Mouse (Mus musculus) CH12.LX (cell line): ENCODE results near the gene Cavin4. TPM values are rescaled to one million over a fixed set of nuclear protein-coding genes. Genes with fewer than 3 reads are reported as not detected.
A peak's percentile ranks its signal among the peaks of the same experiment; 100 is the strongest.
"Not testable (repeated sequence)": the region's sequence is repeated elsewhere in the genome, so short reads cannot be mapped to it uniquely, and the experiment has no call there.

Experiments
- DNase-seq: peaks from one replicate; pipeline ENCODE4 v3.0.0-alpha.2; 2013; ENCODE audit errors: extremely low read depth
- H3K27ac ChIP-seq: 2 replicates; pipeline ENCODE4 v1.5.1; 2012; ENCODE audit warnings: low read depth, mild to moderate bottlenecking, control low read depth, moderate library complexity; ENCODE audit not compliant: insufficient read depth
- H3K27me3 ChIP-seq: replicated peaks from 2 replicates; pipeline ENCODE3; 2012; ENCODE audit warnings: inconsistent platforms
- H3K36me3 ChIP-seq, 2 experiments: replicated peaks in 1 of 2; 2 replicates each; pipeline versions ENCODE3 to v1.6.1; 2012; ENCODE audit warnings: inconsistent platforms in 1 of 2, low read length in 1 of 2, mild to moderate bottlenecking in 1 of 2, mixed read lengths in 1 of 2, moderate library complexity in 1 of 2; ENCODE audit not compliant: control insufficient read depth in 1 of 2, insufficient read depth in 1 of 2
- H3K4me1 ChIP-seq, 2 experiments: 2 replicates each; pipeline ENCODE4 v1.6.1; 2012; ENCODE audit warnings: inconsistent platforms in 1 of 2, moderate library complexity in 1 of 2; ENCODE audit not compliant: insufficient read depth in 2 of 2, control insufficient read depth in 1 of 2
- H3K4me2 ChIP-seq: 2 replicates; pipeline ENCODE4 v1.6.1; 2012; ENCODE audit warnings: low read depth, mild to moderate bottlenecking, control low read depth; ENCODE audit not compliant: poor library complexity, insufficient read depth, severe bottlenecking
- H3K4me3 ChIP-seq, 3 experiments: fragments of 150-350 bp in 1 of 3; sonication (generic) in 1 of 3; replicated peaks in 1 of 3; 2 replicates each; pipeline versions ENCODE3 to v1.5.1; 2011 to 2012; ENCODE audit warnings: low read depth in 2 of 3, low read length in 2 of 3, mild to moderate bottlenecking in 2 of 3, moderate library complexity in 2 of 3, control low read depth in 1 of 3, improper control_type of control experiment in 1 of 3, inconsistent platforms in 1 of 3, mixed read lengths in 1 of 3; ENCODE audit not compliant: poor library complexity in 1 of 3
- H3K79me2 ChIP-seq: replicated peaks from 2 replicates; pipeline ENCODE4 v1.6.1; 2012; ENCODE audit warnings: mild to moderate bottlenecking, moderate library complexity; ENCODE audit not compliant: control insufficient read depth, poor library complexity, insufficient read depth, severe bottlenecking; ENCODE audit errors: extremely low read depth
- H3K9ac ChIP-seq: 2 replicates; pipeline ENCODE4 v1.6.1; 2012; ENCODE audit warnings: low read depth, mild to moderate bottlenecking, control low read depth, moderate library complexity; ENCODE audit not compliant: insufficient read depth
- H3K9me3 ChIP-seq: replicated peaks from 2 replicates; pipeline ENCODE3; 2012; ENCODE audit warnings: low read length, inconsistent platforms, mixed read lengths
- EP300 ChIP-seq: IDR thresholded peaks from 2 replicates; pipeline ENCODE4 v1.6.1; 2011; ENCODE audit warnings: low read length, improper control_type of control experiment
- MAZ ChIP-seq: IDR thresholded peaks from 2 replicates; pipeline ENCODE4 v1.6.1; 2012; ENCODE audit warnings: low read depth, mild to moderate bottlenecking, inconsistent platforms, low read length, improper control_type of control experiment, moderate library complexity
- MYC ChIP-seq: IDR thresholded peaks from 2 replicates; pipeline ENCODE4 v1.6.1; 2011; ENCODE audit warnings: low read depth, mild to moderate bottlenecking, improper control_type of control experiment, low read length
- NELFE ChIP-seq: IDR thresholded peaks from 2 replicates; pipeline ENCODE4 v1.6.1; 2011; ENCODE audit warnings: low read depth, low read length, improper control_type of control experiment
- POLR2A ChIP-seq: IDR thresholded peaks from 2 replicates; pipeline ENCODE4 v1.6.1; 2011; ENCODE audit warnings: low read depth, mild to moderate bottlenecking, improper control_type of control experiment, low read length
- RCOR1 ChIP-seq: conservative IDR thresholded peaks from 2 replicates; pipeline ENCODE4 v1.6.1; 2012; ENCODE audit warnings: low read depth, mild to moderate bottlenecking, inconsistent platforms, low read length, improper control_type of control experiment
- SIN3A ChIP-seq: IDR thresholded peaks from 2 replicates; pipeline ENCODE4 v1.6.1; 2012; ENCODE audit warnings: low read length, improper control_type of control experiment, inconsistent platforms
- TBP ChIP-seq: conservative IDR thresholded peaks from 2 replicates; pipeline ENCODE4 v1.6.1; 2011; ENCODE audit warnings: low read depth, low read length, improper control_type of control experiment
- TCF12 ChIP-seq: IDR thresholded peaks from 2 replicates; pipeline ENCODE4 v1.6.1; 2014; ENCODE audit warnings: low read depth, mild to moderate bottlenecking, inconsistent platforms, low read length, improper control_type of control experiment
- ZMIZ1 ChIP-seq: IDR thresholded peaks from 2 replicates; pipeline ENCODE4 v1.6.1; 2012; ENCODE audit warnings: low read depth, mild to moderate bottlenecking, inconsistent platforms, low read length, improper control_type of control experiment
- ZNF384 ChIP-seq: IDR thresholded peaks from 2 replicates; pipeline ENCODE4 v1.6.1; 2012; ENCODE audit warnings: low read depth, low read length, improper control_type of control experiment, inconsistent platforms
- dilution Hi-C: fragments of 300-500 bp; cut with MboI; formaldehyde crosslinking; loops from 2 replicates; pipeline ENCODE4 v1.14.3; 2020; ENCODE audit warnings: low sequenced_read_pairs; ENCODE audit not compliant: extremely low pct_unique_long_range_greater_than_20kb, extremely low pct_ligation_motif_present
- in situ Hi-C: fragments of 300-500 bp; cut with MboI; formaldehyde crosslinking; loops from 3 replicates; pipeline ENCODE4 v1.14.3; 2019; ENCODE audit warnings: low sequenced_read_pairs, low pct_ligation_motif_present, low pct_unique_long_range_greater_than_20kb, mixed read lengths
- polyA plus RNA-seq: library from polyadenylated mRNA; unstranded; fragments of >175 nt; gene quantifications from 2 replicates; pipeline ENCODE4 v1.2.1, GENCODE M21; 2012; ENCODE audit warnings: low read depth; ENCODE audit not compliant: insufficient read length
- total RNA-seq, 2 experiments: library from RNA; depleted of rRNA; stranded (reverse); fragments of 300-350 nt in 1 of 2; fragments of >200 nt in 1 of 2; gene quantifications; 2 replicates each; pipeline ENCODE4 v1.2.3; 2012 to 2014

The Cavin4 gene
- total and polyA plus RNA-seq, 3 experiments, result 0.13 to 0.26 (median 0.24) TPM

DNA sequence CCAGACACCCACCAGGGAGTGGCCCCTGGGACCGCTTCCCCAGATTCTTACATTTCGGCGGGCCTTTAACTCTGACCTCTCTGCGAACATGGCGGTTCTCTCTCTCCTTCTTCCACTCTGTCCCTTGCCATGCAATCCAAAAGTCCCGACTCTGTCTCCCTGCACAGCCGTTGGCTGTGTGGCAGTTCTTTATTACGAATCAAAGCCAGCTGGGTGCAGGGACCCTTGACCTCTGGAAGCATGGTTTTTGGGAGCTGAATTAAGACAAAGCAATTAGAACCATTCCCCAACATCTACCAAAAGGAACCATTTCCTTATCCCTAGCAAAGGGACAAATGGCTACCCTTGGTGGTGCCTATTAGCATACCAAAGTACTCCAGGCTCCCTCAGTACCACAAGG is 19.8 kb downstream of the Cavin4 start:
- TF ChIP-seq EP300 (no peak), RCOR1 (no peak), MYC (0 out of 2 replicates have a peak, but pooled peaks have one; percentile 7)
- no peaks in the 10 kb centered on the region for H3K27me3 ChIP-seq
- H3K9me3 ChIP-seq, result peaks cover 7% of the 10 kb centered on the region
- H3K4me1 ChIP-seq, result peaks cover 2 to 19% of the 10 kb centered on the region in 2 experiments; a peak in 3 of 4 replicates
- peak overlapping the region; percentile 99 for H3K9ac ChIP-seq
- no peak for DNase-seq
- H3K36me3 ChIP-seq, result peaks cover 5 to 25% of the 10 kb centered on the region in 2 experiments
- peak overlapping the region; percentile 89 for H3K27ac ChIP-seq
- in situ Hi-C loops (no loop called here), dilution Hi-C loops (no loop called here)
- H3K79me2 ChIP-seq, result peaks cover 19% of the 10 kb centered on the region
- peak overlapping the region; percentile 73 to 77 (median 74) for H3K4me3 ChIP-seq
- H3K4me2 ChIP-seq, result no peak overlapping the region

DNA sequence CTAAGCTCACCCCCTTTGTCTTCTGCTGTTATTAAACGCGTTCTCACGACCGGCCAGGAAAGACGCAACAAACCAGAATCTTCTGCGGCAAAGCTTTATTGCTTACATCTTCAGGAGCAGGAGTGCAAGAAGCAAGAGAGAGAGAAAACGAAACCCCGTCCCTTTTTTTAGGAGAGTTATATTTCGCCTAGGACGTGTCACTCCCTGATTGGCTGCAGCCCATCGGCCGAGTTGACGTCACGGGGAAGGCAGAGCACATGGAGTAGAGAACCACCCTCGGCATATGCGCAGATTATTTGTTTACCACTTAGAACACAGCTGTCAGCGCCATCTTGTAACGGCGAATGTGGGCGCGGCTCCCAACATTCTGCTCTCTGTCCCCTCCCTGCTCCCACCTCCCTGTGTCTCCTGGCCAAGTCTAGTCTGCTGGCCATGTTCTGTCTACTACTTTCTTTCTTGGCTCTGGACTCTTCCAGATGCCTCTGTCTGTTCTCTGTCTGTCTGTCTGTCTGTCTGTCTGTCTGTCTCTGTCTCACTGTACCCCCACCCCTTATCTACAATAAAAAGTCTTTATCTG is 20.4 kb downstream of the Cavin4 start:
- dilution Hi-C loops, H3K27me3 ChIP-seq, H3K9me3 ChIP-seq, in situ Hi-C loops: not testable (repeated sequence)
- peak; percentile 66 for DNase-seq
- Histone ChIP-seq H3K36me3 (peaks cover 4 to 22% of the 10 kb centered on the region in 2 experiments), H3K79me2 (peaks cover 19% of the 10 kb centered on the region), H3K4me3 (peak overlapping the region; percentile 73 to 77 (median 74)), H3K9ac (peak overlapping the region; percentile 99), H3K4me1 (peaks cover 2 to 18% of the 10 kb centered on the region in 2 experiments; a peak in 3 of 4 replicates), H3K27ac (peak overlapping the region; percentile 89), H3K4me2 (peak overlapping the region; percentile 93)
- TF ChIP-seq MAZ, result 0 out of 2 replicates have a peak, but pooled peaks have one; percentile 39
- TF ChIP-seq TCF12, result peak; percentile 35; the same call in 1 of the 2 replicates
- 0 out of 2 replicates have a peak, but pooled peaks have one; percentile 55 for TF ChIP-seq MYC
- peak; percentile 37; the same call in 1 of the 2 replicates for TF ChIP-seq SIN3A
- 0 out of 2 replicates have a peak, but pooled peaks have one; percentile 37 for TF ChIP-seq ZMIZ1
- TF ChIP-seq TBP, result peak; percentile 86
- TF ChIP-seq NELFE, result peak; percentile 62
- TF ChIP-seq POLR2A, result peak; percentile 84

DNA sequence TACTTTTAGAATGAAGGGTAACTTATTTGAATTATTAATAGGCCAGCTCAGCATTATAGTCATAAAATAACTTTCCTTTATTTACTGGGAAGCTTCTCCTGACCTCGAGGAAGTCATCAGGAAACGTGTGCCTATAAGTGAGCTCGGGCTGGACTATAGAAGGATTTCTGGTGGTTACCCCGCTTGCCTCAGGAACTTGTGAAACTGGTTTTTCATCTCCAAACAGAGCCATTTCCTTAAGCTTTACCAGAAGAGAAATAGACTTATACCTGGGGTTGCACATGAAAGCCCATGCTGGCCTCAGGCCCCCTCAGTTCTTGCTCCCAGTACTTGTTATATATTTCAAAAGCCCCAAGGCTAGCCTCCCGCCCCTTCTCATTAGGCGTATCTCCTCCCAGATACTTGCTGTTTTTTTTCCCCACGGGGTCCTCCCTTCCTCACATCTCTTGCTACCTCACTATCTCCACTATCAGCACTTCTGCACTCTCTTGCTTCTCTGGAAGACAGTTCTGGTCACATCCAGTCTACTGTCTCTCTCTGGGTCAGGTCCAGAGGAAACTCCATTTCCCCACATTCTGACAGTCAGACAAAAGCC is 21.4 kb downstream of the Cavin4 start:
- in situ Hi-C loops, result no loop called here
- H3K36me3 ChIP-seq, result peaks cover 0 to 15% of the 10 kb centered on the region in 2 experiments

More for the DNA sequence above, 21.4 kb downstream of the Cavin4 start:
- Histone ChIP-seq H3K4me2 (peak overlapping the region; percentile 36; the same call in 1 of the 2 replicates), H3K9me3 (peaks cover 7% of the 10 kb centered on the region), H3K79me2 (peaks cover 16% of the 10 kb centered on the region), H3K4me1 (peaks cover 0 to 18% of the 10 kb centered on the region in 2 experiments; a peak in 2 of 4 replicates), H3K4me3 (no peak overlapping the region), H3K9ac (no peak overlapping the region), H3K27ac (no peak overlapping the region), H3K27me3 (no peaks in the 10 kb centered on the region)
- DNase-seq, result no peak
- dilution Hi-C loops, result no loop called here
- TF ChIP-seq TCF12, result no peak
- TF ChIP-seq ZNF384, result peak; percentile 38; the same call in 1 of the 2 replicates
